ENCODE assay signal across 20 mouse cellular contexts in genomic region chr9:41138987-41139808, GRCm38 (mm10). TPM values are rescaled to one million over a fixed set of nuclear protein-coding genes. Genes with fewer than 3 reads are reported as not detected.
DNase-seq lines count a peak whose midpoint lies in the region; ATAC-seq and TF ChIP-seq lines count a peak whose summit lies in the region.
"Had no signal": no experiment of that assay in that cellular context is flagged by ENCODE, and none has a peak within 500 bp of the region (broad histone marks: within the 10 kb centered on the region; RNA-seq: fewer than 3 reads in every experiment).

No protein-coding gene starts in this region.

- no peaks in the 10 kb centered on the region for H3K9me3 ChIP-seq in heart, embryonic 11.5 days (replicated peaks; ENCODE audit: control insufficient read depth, low read length)
- H3K9me3 ChIP-seq in liver, embryonic 12.5 days (replicated peaks) = no peaks in the 10 kb centered on the region
- no peaks in the 10 kb centered on the region for H3K9me3 ChIP-seq in liver, postnatal 0 days (ENCODE audit: low read length)
- no peaks in the 10 kb centered on the region for H3K9me3 ChIP-seq in liver, embryonic 13.5 days (replicated peaks)
- no peaks in the 10 kb centered on the region for H3K9me3 ChIP-seq in forebrain, embryonic 15.5 days
- H3K9me3 ChIP-seq: limb, embryonic 10.5 days had no signal

- WGBS in heart, embryonic 11.5 days (ENCODE audit: insufficient replicate concordance) = 20% methylated on average over 6 of the region's 6 CpGs
- WGBS in liver, embryonic 12.5 days (ENCODE audit: insufficient replicate concordance) = 27% methylated on average over 6 of the region's 6 CpGs
- WGBS in liver, postnatal 0 days (ENCODE audit: insufficient replicate concordance) = 45% methylated on average over 6 of the region's 6 CpGs
- WGBS in liver, embryonic 13.5 days (ENCODE audit: insufficient replicate concordance) = 15% methylated on average over 6 of the region's 6 CpGs
- WGBS in forebrain, embryonic 15.5 days = 84% methylated on average over 6 of the region's 6 CpGs

- H3K9ac ChIP-seq in heart, embryonic 11.5 days (ENCODE audit: low read depth, low read length) = 0 out of 2 replicates have a peak overlapping the region, but pooled peaks have one; percentile 28
- no peak overlapping the region for H3K9ac ChIP-seq in liver, embryonic 12.5 days
- no peak overlapping the region for H3K9ac ChIP-seq in liver, postnatal 0 days (replicated peaks)
- no peak overlapping the region; the same call in 1 of the 2 replicates for H3K9ac ChIP-seq in liver, embryonic 13.5 days
- H3K9ac ChIP-seq in forebrain, embryonic 15.5 days (replicated peaks) = no peak overlapping the region

- no peak overlapping the region; the same call in 1 of the 2 replicates for H3K4me2 ChIP-seq in heart, embryonic 11.5 days
- H3K4me2 ChIP-seq in liver, embryonic 12.5 days = no peak overlapping the region; the same call in 1 of the 2 replicates
- no peak overlapping the region for H3K4me2 ChIP-seq in liver, postnatal 0 days (ENCODE audit: low read depth, low read length)
- H3K4me2 ChIP-seq in liver, embryonic 13.5 days = peak overlapping the region; percentile 6; the same call in 1 of the 2 replicates
- H3K4me2 ChIP-seq in forebrain, embryonic 15.5 days (replicated peaks) = no peak overlapping the region
- H3K4me2 ChIP-seq: midbrain, embryonic 11.5 days had no signal

- H3K27me3 ChIP-seq in heart, embryonic 11.5 days (ENCODE audit: control insufficient read depth, insufficient read depth, low read length) = no peaks in the 10 kb centered on the region
- no peaks in the 10 kb centered on the region for H3K27me3 ChIP-seq in liver, embryonic 12.5 days (replicated peaks)
- H3K27me3 ChIP-seq in liver, postnatal 0 days (ENCODE audit: insufficient read depth, low read length) = no peaks in the 10 kb centered on the region
- H3K27me3 ChIP-seq in liver, embryonic 13.5 days = no peaks in the 10 kb centered on the region
- H3K27me3 ChIP-seq in forebrain, embryonic 15.5 days = no peaks in the 10 kb centered on the region

- no peak for TF ChIP-seq EP300 in liver, postnatal 0 days (IDR thresholded peaks at IDR 0.05; ENCODE audit: low read depth)

- ATAC-seq in heart, embryonic 11.5 days (replicated peaks; ENCODE audit: insufficient number of reproducible peaks, low FRiP score, low TSS enrichment) = no peak
- peak; percentile 71; the same call in 1 of the 2 replicates for ATAC-seq in liver, embryonic 12.5 days
- no peak for ATAC-seq in liver, postnatal 0 days
- peak; percentile 68 for ATAC-seq in liver, embryonic 13.5 days (ENCODE audit: low read depth)
- no peak for ATAC-seq in forebrain, embryonic 15.5 days (replicated peaks)
- ATAC-seq: activated CD4-positive, CD25-positive, alpha-beta regulatory T cell, adult 4 months had no signal

- no peak overlapping the region for H3K4me3 ChIP-seq in heart, embryonic 11.5 days (ENCODE audit: low read depth, low read length)
- no peak overlapping the region for H3K4me3 ChIP-seq in liver, embryonic 12.5 days
- no peak overlapping the region for H3K4me3 ChIP-seq in liver, postnatal 0 days (ENCODE audit: low read depth, low read length)
- H3K4me3 ChIP-seq in liver, embryonic 13.5 days (replicated peaks) = no peak overlapping the region
- H3K4me3 ChIP-seq in forebrain, embryonic 15.5 days = no peak overlapping the region
- H3K4me3 ChIP-seq: left cerebral cortex, adult 2 months; limb, embryonic 10.5 days had no signal

- DNase-seq in heart, postnatal 4 days = no peak
- DNase-seq in liver, postnatal 0 days = no peak
- DNase-seq in liver, embryonic 13.5 days = no peak
- DNase-seq in kidney, adult 11 months = no peak
- DNase-seq: adrenal gland, postnatal 36 days; cerebellum, adult 18-20 months; gastrocnemius, postnatal 14 days; kidney, postnatal 4 days; layer of hippocampus, adult 9-11 months; lung, adult 18-20 months; retina, postnatal 1 day; right cerebral cortex, postnatal 4 days; thymus, adult 2 months had no signal

- H3K36me3 ChIP-seq in heart, embryonic 11.5 days (ENCODE audit: control insufficient read depth, insufficient read depth, low read length) = no peaks in the 10 kb centered on the region
- no peaks in the 10 kb centered on the region for H3K36me3 ChIP-seq in liver, embryonic 12.5 days
- no peaks in the 10 kb centered on the region for H3K36me3 ChIP-seq in liver, postnatal 0 days (replicated peaks; ENCODE audit: insufficient read depth, low read length)
- H3K36me3 ChIP-seq in liver, embryonic 13.5 days = no peaks in the 10 kb centered on the region
- no peaks in the 10 kb centered on the region for H3K36me3 ChIP-seq in forebrain, embryonic 15.5 days
- H3K36me3 ChIP-seq: limb, embryonic 10.5 days had no signal

- no peak for TF ChIP-seq CTCF in liver, postnatal 0 days (IDR thresholded peaks at IDR 0.05; ENCODE audit: low read depth)

- H3K4me1 ChIP-seq in heart, embryonic 11.5 days (ENCODE audit: control insufficient read depth, insufficient read depth, low read length) = peaks cover 22% of the 10 kb centered on the region
- H3K4me1 ChIP-seq in liver, embryonic 12.5 days = peaks cover 68% of the 10 kb centered on the region
- H3K4me1 ChIP-seq in liver, postnatal 0 days (ENCODE audit: insufficient read depth) = peaks cover 15% of the 10 kb centered on the region
- peaks cover 58% of the 10 kb centered on the region for H3K4me1 ChIP-seq in liver, embryonic 13.5 days (replicated peaks)
- H3K4me1 ChIP-seq in forebrain, embryonic 15.5 days = peaks cover 7% of the 10 kb centered on the region; the same call in 1 of the 2 replicates

- 0 out of 2 replicates have a peak overlapping the region, but pooled peaks have one; percentile 41 for H3K27ac ChIP-seq in heart, embryonic 11.5 days (ENCODE audit: low read depth, low read length)
- H3K27ac ChIP-seq in liver, embryonic 12.5 days = no peak overlapping the region
- no peak overlapping the region for H3K27ac ChIP-seq in liver, postnatal 0 days (ENCODE audit: low read depth)
- H3K27ac ChIP-seq in liver, embryonic 13.5 days = no peak overlapping the region
- no peak overlapping the region for H3K27ac ChIP-seq in forebrain, embryonic 15.5 days (replicated peaks)
- H3K27ac ChIP-seq: left cerebral cortex, adult 2 months; limb, embryonic 10.5 days had no signal

RNA-seq across cellular contexts. Expression of gene Ubash3b, which starts 22.3 kb away (rescaled TPM):
- polyA plus RNA-seq in heart, embryonic 11.5 days (2014; fragmentation: Nextera tagmentation; extraction: Ambion mirVana) = 15.2 and 15.7 TPM in 2 replicates
- 1 to 10 TPM; 6.2 to 6.9 TPM for total RNA-seq in heart, postnatal 4 days (2021)
- polyA plus RNA-seq in liver, embryonic 12.5 days (2016; fragmentation: Nextera tagmentation; extraction: Ambion mirVana) = 12.2 and 14.0 TPM in 2 replicates
- polyA plus RNA-seq in liver, postnatal 0 days (2015; fragmentation: Nextera tagmentation; extraction: Ambion mirVana) = 6.6 TPM in 2 replicates
- 6.7 and 7.9 TPM in 2 replicates for polyA plus RNA-seq in liver, embryonic 13.5 days (2015; fragmentation: Nextera tagmentation; extraction: Ambion mirVana)
- polyA plus RNA-seq in forebrain, embryonic 15.5 days (2015; fragmentation: Nextera tagmentation; extraction: Ambion mirVana) = 14.7 and 15.4 TPM in 2 replicates

Comparison
In these comparisons a context has a peak if more than half of its experiments do, and no peak if none do; other contexts are left out.
1. ATAC-seq: peak in liver, embryonic 12.5 days (single experiment) and liver, embryonic 13.5 days (single experiment); none in heart, embryonic 11.5 days (single experiment), liver, postnatal 0 days (single experiment) and forebrain, embryonic 15.5 days (single experiment).